Mouse (Mus musculus) embryonic facial prominence, embryonic 15.5 days (tissue): ENCODE measurements at regions not wholly inside any gene's neighbourhood (a gene's known extent, or its start where the extent isn't known, plus 50 kb on each side); places are given as distances from the start of the nearest gene placed in this dataset.

Experiments
- ATAC-seq: fragments of 200-750 bp; cut with Nextera tagmentation; 2 replicates; pipeline ENCODE4 v1.8.0; 2017; ENCODE audit warnings: low read depth, moderate TSS enrichment; ENCODE audit not compliant: insufficient number of reproducible peaks, low FRiP score, low TSS enrichment
- H3K27ac ChIP-seq: fragments of 300-500 bp; sonication (generic); replicated peaks from 2 replicates; pipeline ENCODE4 v1.5.1; 2015; ENCODE audit warnings: mild to moderate bottlenecking, inconsistent platforms
- H3K27me3 ChIP-seq: fragments of 300-500 bp; sonication (generic); 2 replicates; pipeline ENCODE4 v1.6.1; 2015; ENCODE audit warnings: inconsistent platforms
- H3K36me3 ChIP-seq: fragments of 300-500 bp; sonication (generic); 2 replicates; pipeline ENCODE4 v1.6.1; 2015; ENCODE audit warnings: mild to moderate bottlenecking, inconsistent platforms
- H3K4me1 ChIP-seq: fragments of 300-500 bp; sonication (generic); 2 replicates; pipeline ENCODE4 v1.6.1; 2015; ENCODE audit warnings: inconsistent platforms
- H3K4me2 ChIP-seq: fragments of 300-500 bp; sonication (generic); replicated peaks from 2 replicates; pipeline ENCODE4 v1.6.1; 2015; ENCODE audit warnings: mild to moderate bottlenecking, inconsistent platforms
- H3K4me3 ChIP-seq: fragments of 300-500 bp; sonication (generic); replicated peaks from 2 replicates; pipeline ENCODE4 v1.5.1; 2015; ENCODE audit warnings: mild to moderate bottlenecking, inconsistent platforms
- H3K9ac ChIP-seq: fragments of 300-500 bp; sonication (generic); 2 replicates; pipeline ENCODE4 v1.6.1; 2015; ENCODE audit warnings: inconsistent platforms
- H3K9me3 ChIP-seq: fragments of 300-500 bp; sonication (generic); replicated peaks from 2 replicates; pipeline ENCODE4 v1.6.1; 2016; ENCODE audit warnings: inconsistent platforms
- WGBS: fragments of 180-500 bp; shearing (Covaris S2); methylation state at CpG from one replicate; pipeline ENCODE4 v1.1.7; 2015; 5-methylcytosine and 5-hydroxymethylcytosine counted together

DNA sequence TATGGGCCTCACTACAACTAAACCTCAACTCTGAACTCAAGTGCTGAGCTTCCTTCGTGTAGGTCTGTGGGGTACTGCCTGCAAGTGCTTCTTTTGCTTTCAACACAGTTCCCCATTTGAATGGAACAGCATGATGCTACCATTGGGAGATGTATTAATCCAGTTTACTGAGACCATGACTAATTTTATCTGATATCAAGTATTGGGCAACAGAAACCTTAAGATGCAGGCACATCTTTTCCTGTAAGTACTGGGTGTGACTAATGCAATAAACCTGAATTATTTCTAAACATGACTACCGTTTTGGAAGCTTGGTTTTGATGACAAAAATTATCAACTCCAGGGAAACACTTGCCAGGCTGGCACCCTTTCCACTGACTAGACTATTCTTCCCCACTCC is 153.4 kb upstream of the Tent5a start:
- no peak overlapping the region for H3K4me3 ChIP-seq
- H3K9ac ChIP-seq = no peak overlapping the region
- H3K27ac ChIP-seq = no peak overlapping the region
- no peak for ATAC-seq
- 48% methylated on average over 2 of the region's 2 CpGs for WGBS
- no peaks in the 10 kb centered on the region for H3K36me3 ChIP-seq
- H3K4me2 ChIP-seq = no peak overlapping the region
- H3K4me1 ChIP-seq = no peaks in the 10 kb centered on the region
- no peaks in the 10 kb centered on the region for H3K9me3 ChIP-seq
- no peaks in the 10 kb centered on the region for H3K27me3 ChIP-seq

- Histone ChIP-seq H3K9ac (no peak overlapping the region), H3K4me3 (no peak overlapping the region), H3K4me2 (no peak overlapping the region), H3K27ac (no peak overlapping the region), H3K27me3 (no peaks in the 10 kb centered on the region), H3K9me3 (no peaks in the 10 kb centered on the region), H3K36me3 (no peaks in the 10 kb centered on the region), H3K4me1 (no peaks in the 10 kb centered on the region)
- 73% methylated on average over 3 of the region's 3 CpGs for WGBS
- no peak for ATAC-seq
Observed at GRCm38 (mm10) chr9:85475214-85475613, 148.1 kb upstream of the Tent5a start.

GRCm38 (mm10) chr9:85470264-85470821 is 143.2 kb upstream of the Tent5a start:
- H3K4me3 ChIP-seq = no peak overlapping the region
- H3K27me3 ChIP-seq = no peaks in the 10 kb centered on the region
- 84% methylated on average over 8 of the region's 8 CpGs for WGBS
- no peaks in the 10 kb centered on the region for H3K9me3 ChIP-seq
- no peak for ATAC-seq
- H3K4me2 ChIP-seq = no peak overlapping the region
- no peaks in the 10 kb centered on the region for H3K4me1 ChIP-seq
- no peaks in the 10 kb centered on the region for H3K36me3 ChIP-seq
- H3K9ac ChIP-seq = no peak overlapping the region
- H3K27ac ChIP-seq = no peak overlapping the region

DNA sequence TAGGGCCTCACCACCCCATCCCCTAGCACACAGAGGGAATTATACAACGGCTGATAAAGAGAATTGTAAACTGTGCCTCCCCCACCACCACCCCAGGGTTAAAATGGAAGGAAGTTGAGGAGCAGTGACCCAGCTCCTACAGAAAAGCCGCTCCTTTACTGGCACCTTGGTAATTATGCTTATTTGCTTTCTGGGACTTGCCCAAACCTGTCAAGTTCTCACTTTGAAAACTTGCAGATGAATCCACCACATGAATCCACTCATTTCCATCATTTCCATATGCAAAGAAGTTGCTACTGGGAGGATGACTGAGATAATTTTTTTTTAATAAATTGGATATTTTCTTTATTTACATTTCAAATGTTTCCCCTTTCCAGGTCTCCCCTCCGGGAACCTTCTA is 142.1 kb upstream of the Tent5a start:
- no peak overlapping the region for H3K4me3 ChIP-seq
- H3K4me2 ChIP-seq = no peak overlapping the region
- 53% methylated on average over 3 of the region's 3 CpGs for WGBS
- no peaks in the 10 kb centered on the region for H3K4me1 ChIP-seq
- no peak overlapping the region for H3K27ac ChIP-seq
- no peaks in the 10 kb centered on the region for H3K36me3 ChIP-seq
- ATAC-seq = no peak
- no peaks in the 10 kb centered on the region for H3K27me3 ChIP-seq
- H3K9ac ChIP-seq = no peak overlapping the region
- H3K9me3 ChIP-seq = no peaks in the 10 kb centered on the region

DNA sequence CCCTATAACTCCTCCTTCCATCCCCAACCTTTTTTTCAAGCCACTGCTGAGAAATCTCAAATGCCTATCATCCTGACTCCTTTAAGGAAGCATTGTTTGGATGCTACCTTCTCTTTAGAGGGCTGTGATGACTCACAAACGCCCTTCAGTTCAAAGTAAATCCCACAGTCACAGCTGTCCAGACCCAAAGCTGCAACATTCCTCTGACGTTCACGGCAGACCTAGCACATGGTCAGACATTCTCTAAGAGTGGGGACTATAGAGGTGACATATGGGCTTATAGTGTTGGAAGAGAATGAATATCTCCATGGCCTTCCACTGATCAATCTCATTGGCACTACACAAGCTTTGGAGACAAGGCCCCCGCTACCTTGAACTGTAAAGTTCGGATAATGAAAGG is 139.5 kb upstream of the Tent5a start:
- H3K27ac ChIP-seq = no peak overlapping the region
- H3K9me3 ChIP-seq = no peaks in the 10 kb centered on the region
- no peaks in the 10 kb centered on the region for H3K4me1 ChIP-seq
- no peak overlapping the region for H3K4me2 ChIP-seq
- WGBS = 75% methylated on average over 5 of the region's 5 CpGs
- H3K4me3 ChIP-seq = no peak overlapping the region
- H3K9ac ChIP-seq = no peak overlapping the region
- no peaks in the 10 kb centered on the region for H3K36me3 ChIP-seq
- ATAC-seq = no peak
- no peaks in the 10 kb centered on the region for H3K27me3 ChIP-seq

GRCm38 (mm10) chr9:85459062-85459805 is 132.1 kb upstream of the Tent5a start:
- no peaks in the 10 kb centered on the region for H3K36me3 ChIP-seq
- no peaks in the 10 kb centered on the region for H3K27me3 ChIP-seq
- WGBS = 78% methylated on average over 3 of the region's 3 CpGs
- H3K9ac ChIP-seq = no peak overlapping the region
- H3K4me1 ChIP-seq = no peaks in the 10 kb centered on the region
- ATAC-seq = no peak
- H3K27ac ChIP-seq = no peak overlapping the region
- no peaks in the 10 kb centered on the region for H3K9me3 ChIP-seq
- H3K4me3 ChIP-seq = no peak overlapping the region
- H3K4me2 ChIP-seq = no peak overlapping the region

DNA sequence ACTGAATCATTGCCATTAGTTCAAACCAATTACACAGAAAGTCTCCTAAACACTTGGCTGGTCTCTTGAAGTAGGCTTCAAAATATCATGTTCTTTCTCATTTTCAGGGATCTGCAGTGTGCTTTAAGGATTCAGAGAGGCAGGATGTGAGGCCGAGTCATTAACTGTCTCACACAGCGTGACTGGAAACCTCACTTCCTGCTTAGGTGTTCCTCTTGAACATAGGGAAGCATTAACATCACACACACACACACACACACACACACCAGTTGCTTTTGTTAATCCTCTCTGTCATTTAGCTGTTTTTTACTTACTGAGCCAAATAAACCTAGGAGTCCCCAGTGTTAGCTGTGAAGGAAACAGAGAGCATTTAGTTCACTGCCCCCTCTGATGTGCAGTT is 131.2 kb upstream of the Tent5a start:
- 67% methylated on average over 2 of the region's 2 CpGs for WGBS
- ATAC-seq = no peak
- H3K4me1 ChIP-seq = no peaks in the 10 kb centered on the region
- no peak overlapping the region for H3K4me2 ChIP-seq
- no peaks in the 10 kb centered on the region for H3K9me3 ChIP-seq
- H3K4me3 ChIP-seq = no peak overlapping the region
- no peak overlapping the region for H3K9ac ChIP-seq
- H3K36me3 ChIP-seq = no peaks in the 10 kb centered on the region
- H3K27me3 ChIP-seq = no peaks in the 10 kb centered on the region
- no peak overlapping the region for H3K27ac ChIP-seq

DNA sequence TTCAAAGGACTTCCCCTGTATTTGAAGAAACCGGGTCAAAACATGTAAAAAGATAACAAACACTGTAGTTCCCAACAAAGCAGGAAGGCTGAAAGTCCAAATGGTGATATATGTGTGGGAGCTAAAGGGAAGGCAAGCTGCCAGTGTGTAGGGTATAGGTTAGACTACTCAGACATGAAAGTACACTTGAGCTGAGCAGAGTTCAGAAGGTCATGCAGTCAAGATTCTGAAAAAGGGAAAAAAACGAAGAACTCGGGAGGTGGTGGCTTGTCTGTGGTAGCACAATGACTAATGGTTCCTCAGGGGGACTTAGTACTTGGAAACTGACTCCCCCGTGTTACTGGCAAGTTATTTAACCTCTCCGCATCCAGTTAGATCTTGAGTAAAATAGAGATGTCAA is 130.3 kb upstream of the Tent5a start:
- Histone ChIP-seq H3K27ac (no peak overlapping the region), H3K4me3 (no peak overlapping the region), H3K9me3 (no peaks in the 10 kb centered on the region), H3K27me3 (no peaks in the 10 kb centered on the region), H3K4me1 (no peaks in the 10 kb centered on the region), H3K4me2 (no peak overlapping the region), H3K9ac (no peak overlapping the region), H3K36me3 (no peaks in the 10 kb centered on the region)
- no peak for ATAC-seq
- 73% methylated on average over 5 of the region's 5 CpGs for WGBS

DNA sequence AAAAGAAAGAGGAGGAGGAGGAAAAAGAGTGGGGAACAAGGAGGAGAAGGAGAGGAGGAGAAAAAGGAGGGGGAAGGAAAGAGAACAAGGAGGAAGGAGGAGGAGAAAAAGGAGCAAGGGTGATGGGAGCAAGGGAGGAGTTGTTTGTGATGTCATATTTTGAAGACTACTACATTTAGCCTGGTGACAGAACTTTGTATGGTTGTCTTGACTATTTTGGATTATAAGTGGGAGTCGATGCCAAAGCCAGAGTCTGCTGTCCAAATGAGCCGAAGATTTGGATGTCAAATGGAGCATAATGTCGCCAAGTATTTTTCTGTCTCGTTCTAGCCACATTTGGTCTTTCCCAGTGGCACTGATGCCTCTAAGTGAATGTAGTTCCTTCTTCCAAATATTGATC is 128.2 kb upstream of the Tent5a start:
- Histone ChIP-seq H3K4me1 (no peaks in the 10 kb centered on the region), H3K4me2 (no peak overlapping the region), H3K4me3 (no peak overlapping the region), H3K27ac (no peak overlapping the region), H3K9me3 (no peaks in the 10 kb centered on the region), H3K36me3 (no peaks in the 10 kb centered on the region), H3K27me3 (no peaks in the 10 kb centered on the region), H3K9ac (no peak overlapping the region)
- 65% methylated on average over 4 of the region's 4 CpGs for WGBS
- ATAC-seq = no peak

- ATAC-seq = no peak
- Histone ChIP-seq H3K36me3 (no peaks in the 10 kb centered on the region), H3K4me2 (no peak overlapping the region), H3K9ac (no peak overlapping the region), H3K27me3 (no peaks in the 10 kb centered on the region), H3K27ac (no peak overlapping the region), H3K9me3 (no peaks in the 10 kb centered on the region), H3K4me1 (no peaks in the 10 kb centered on the region), H3K4me3 (no peak overlapping the region)
- 72% methylated on average over 8 of the region's 8 CpGs for WGBS
Observed at GRCm38 (mm10) chr9:85452196-85452857, 125.2 kb upstream of the Tent5a start.

DNA sequence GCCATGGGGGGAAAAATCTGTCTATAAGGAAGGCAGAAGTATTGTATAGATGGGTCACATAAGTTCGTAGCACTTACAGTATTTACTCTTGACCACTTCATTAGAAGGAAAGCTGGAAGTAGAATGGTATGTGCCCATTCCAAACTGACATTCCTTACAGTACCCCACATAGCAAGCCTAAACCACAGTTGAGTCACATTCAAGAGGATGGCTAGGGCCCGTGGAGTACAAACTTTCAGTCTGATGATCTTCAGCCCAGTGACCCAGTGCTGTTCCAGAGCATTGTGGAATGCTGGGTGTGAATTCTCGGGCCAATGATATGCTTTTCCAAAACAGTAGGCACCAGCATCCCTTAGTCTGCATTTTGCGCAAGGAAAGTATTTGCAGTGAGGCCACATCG is 124.2 kb upstream of the Tent5a start:
- no peak for ATAC-seq
- WGBS = 89% methylated on average over 5 of the region's 5 CpGs
- H3K36me3 ChIP-seq = no peaks in the 10 kb centered on the region

DNA sequence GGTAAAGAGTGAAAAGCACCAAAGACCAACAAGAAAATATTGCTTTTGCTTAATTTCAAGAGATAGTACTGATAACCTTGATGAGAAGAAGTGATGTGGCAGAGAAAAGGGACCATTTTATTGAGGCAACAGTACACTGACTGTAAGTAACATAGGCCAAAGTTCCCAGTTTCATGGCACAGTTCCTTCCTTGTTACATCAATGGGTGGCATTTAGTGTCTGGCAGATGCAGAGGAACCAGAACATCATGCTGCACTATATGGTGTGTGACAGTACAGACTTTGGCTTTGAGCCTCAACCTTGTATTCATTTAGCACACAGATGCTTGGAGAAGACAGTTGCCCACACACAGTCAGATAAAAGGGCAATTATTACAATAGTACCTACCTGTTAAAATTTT is 123.7 kb upstream of the Tent5a start:
- no peak overlapping the region for H3K4me2 ChIP-seq
- H3K27ac ChIP-seq = no peak overlapping the region
- no peaks in the 10 kb centered on the region for H3K36me3 ChIP-seq
- no peak for ATAC-seq
- H3K4me1 ChIP-seq = no peaks in the 10 kb centered on the region
- H3K9me3 ChIP-seq = no peaks in the 10 kb centered on the region
- no peak overlapping the region for H3K9ac ChIP-seq
- H3K4me3 ChIP-seq = no peak overlapping the region
- no peaks in the 10 kb centered on the region for H3K27me3 ChIP-seq

More for the DNA sequence above, 124.2 kb upstream of the Tent5a start:
- H3K4me3 ChIP-seq = no peak overlapping the region
- H3K27ac ChIP-seq = no peak overlapping the region
- H3K27me3 ChIP-seq = no peaks in the 10 kb centered on the region
- H3K9me3 ChIP-seq = no peaks in the 10 kb centered on the region
- H3K4me1 ChIP-seq = no peaks in the 10 kb centered on the region
- H3K4me2 ChIP-seq = no peak overlapping the region
- H3K9ac ChIP-seq = no peak overlapping the region
